Mouse (Mus musculus) hindbrain, embryonic 13.5 days (tissue): Measurements from ENCODE around the gene Scand1. TPM values are rescaled to one million over a fixed set of nuclear protein-coding genes. Genes with fewer than 3 reads are reported as not detected.

Experiments
- ATAC-seq: fragments of 200-750 bp; cut with Nextera tagmentation; 2 replicates; pipeline ENCODE4 v1.8.0; 2017; ENCODE audit warnings: moderate TSS enrichment; ENCODE audit not compliant: low FRiP score
- H3K27ac ChIP-seq: fragments of 300-500 bp; sonication (generic); 2 replicates; pipeline ENCODE4 v1.5.1; 2015; ENCODE audit warnings: inconsistent platforms, mild to moderate bottlenecking, moderate library complexity
- H3K27me3 ChIP-seq: fragments of 300-500 bp; sonication (generic); 2 replicates; pipeline ENCODE4 v1.6.1; 2015; ENCODE audit warnings: mild to moderate bottlenecking, inconsistent platforms
- H3K36me3 ChIP-seq: fragments of 300-500 bp; sonication (generic); 2 replicates; pipeline ENCODE4 v1.6.1; 2015; ENCODE audit warnings: mild to moderate bottlenecking, inconsistent platforms
- H3K4me1 ChIP-seq: fragments of 300-500 bp; sonication (generic); replicated peaks from 2 replicates; pipeline ENCODE4 v1.6.1; 2015; ENCODE audit warnings: inconsistent platforms
- H3K4me2 ChIP-seq: fragments of 300-500 bp; sonication (generic); 2 replicates; pipeline ENCODE4 v1.6.1; 2015; ENCODE audit warnings: inconsistent platforms, mild to moderate bottlenecking, moderate library complexity
- H3K4me3 ChIP-seq: fragments of 300-500 bp; sonication (generic); 2 replicates; pipeline ENCODE4 v1.5.1; 2015; ENCODE audit warnings: mild to moderate bottlenecking, inconsistent platforms
- H3K9ac ChIP-seq: fragments of 300-500 bp; sonication (generic); 2 replicates; pipeline ENCODE4 v1.6.1; 2015; ENCODE audit warnings: mild to moderate bottlenecking, inconsistent platforms
- H3K9me3 ChIP-seq: fragments of 300-500 bp; sonication (generic); 2 replicates; pipeline ENCODE4 v1.6.1; 2016; ENCODE audit warnings: inconsistent platforms
- WGBS: fragments of 180-500 bp; shearing (Covaris S2); methylation state at CpG from one replicate; pipeline ENCODE4 v1.1.7; 2015; 5-methylcytosine and 5-hydroxymethylcytosine counted together
- polyA plus RNA-seq: library from polyadenylated mRNA; unstranded; fragments of >200 nt; fragmentation: Nextera tagmentation; extraction: Ambion mirVana; gene quantifications from 2 replicates; pipeline ENCODE4 v1.2.1, GENCODE M21; 2015

The Scand1 gene
- polyA plus RNA-seq, 1 experiment from 2014 or later = 95.3 TPM

DNA sequence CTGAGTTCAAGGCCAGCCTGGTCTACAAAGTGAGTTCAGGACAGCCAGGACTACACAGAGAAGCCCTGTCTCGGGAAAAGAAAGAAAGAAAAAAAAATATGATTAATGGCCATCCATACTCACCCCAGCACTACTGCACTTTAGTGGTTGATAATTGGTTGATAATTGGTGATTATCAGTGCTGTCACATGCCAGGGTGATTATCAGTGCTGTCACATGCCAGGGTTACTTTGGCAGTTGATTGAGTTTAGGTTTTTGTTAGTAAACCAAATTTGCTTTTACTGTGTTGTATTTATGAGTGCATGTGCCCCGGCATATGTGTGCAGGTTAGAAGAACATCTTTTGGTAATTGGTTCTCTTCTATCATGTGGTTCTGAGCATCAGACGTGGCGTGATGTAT, 10.4 kb downstream of the Scand1 start:
- Histone ChIP-seq H3K27ac (no peak overlapping the region), H3K9me3 (no peaks in the 10 kb centered on the region), H3K9ac (no peak overlapping the region), H3K4me3 (no peak overlapping the region), H3K36me3 (peaks cover 67% of the 10 kb centered on the region), H3K27me3 (no peaks in the 10 kb centered on the region), H3K4me2 (no peak overlapping the region), H3K4me1 (no peaks in the 10 kb centered on the region; the same call in 1 of the 2 replicates)
- WGBS = 90% methylated on average over 4 of the region's 4 CpGs
- ATAC-seq = no peak

DNA sequence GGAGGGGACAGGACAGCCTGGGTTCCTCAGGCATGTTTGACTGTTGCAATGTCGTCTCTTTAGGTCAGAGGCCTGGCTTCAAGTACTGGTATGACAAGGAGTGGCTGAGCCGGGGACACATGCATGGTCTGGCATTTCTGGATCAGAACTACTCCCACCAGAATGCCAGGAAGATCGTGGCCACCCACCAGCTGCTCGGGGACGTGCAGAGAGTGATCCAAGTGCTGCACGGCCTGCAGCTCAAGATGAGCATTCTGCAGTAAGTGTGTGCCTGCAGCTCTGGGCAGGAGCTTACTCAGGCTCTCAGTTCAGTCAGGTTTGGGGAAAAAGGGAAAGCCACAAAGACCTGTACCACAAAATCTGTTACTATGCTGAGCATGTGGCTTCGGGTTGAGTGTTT, 14.0 kb downstream of the Scand1 start:
- Histone ChIP-seq H3K27me3 (no peaks in the 10 kb centered on the region), H3K36me3 (peaks cover 78% of the 10 kb centered on the region), H3K27ac (no peak overlapping the region), H3K4me3 (no peak overlapping the region), H3K4me2 (no peak overlapping the region), H3K4me1 (no peaks in the 10 kb centered on the region; the same call in 1 of the 2 replicates), H3K9me3 (no peaks in the 10 kb centered on the region), H3K9ac (no peak overlapping the region)
- ATAC-seq = no peak
- WGBS = 91% methylated on average over 7 of the region's 7 CpGs

DNA sequence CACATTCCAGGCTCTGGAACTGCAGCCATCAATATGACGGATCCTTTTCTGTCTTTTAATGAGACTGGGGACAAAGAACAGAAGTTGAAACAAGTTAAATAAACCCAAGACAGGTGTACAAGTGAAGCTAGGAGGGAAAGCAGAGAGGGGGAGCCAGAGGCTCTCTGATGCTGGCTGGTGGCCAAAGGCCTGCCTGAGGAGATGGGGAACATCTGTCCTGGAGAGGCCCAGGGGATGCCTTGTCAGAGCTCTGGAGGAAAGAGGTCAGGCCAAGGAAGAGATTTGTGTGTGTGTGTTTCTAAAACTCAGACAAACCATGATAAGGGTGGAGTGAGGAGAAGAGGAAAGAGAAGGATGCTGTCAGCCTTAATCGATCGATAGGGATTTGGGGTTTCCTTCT, 14.9 kb downstream of the Scand1 start:
- Histone ChIP-seq H3K4me3 (no peak overlapping the region), H3K27ac (no peak overlapping the region), H3K4me1 (no peaks in the 10 kb centered on the region; the same call in 1 of the 2 replicates), H3K4me2 (no peak overlapping the region), H3K36me3 (peaks cover 80% of the 10 kb centered on the region), H3K9me3 (no peaks in the 10 kb centered on the region), H3K9ac (no peak overlapping the region), H3K27me3 (no peaks in the 10 kb centered on the region)
- WGBS = 90% methylated on average over 3 of the region's 3 CpGs
- ATAC-seq = no peak

DNA sequence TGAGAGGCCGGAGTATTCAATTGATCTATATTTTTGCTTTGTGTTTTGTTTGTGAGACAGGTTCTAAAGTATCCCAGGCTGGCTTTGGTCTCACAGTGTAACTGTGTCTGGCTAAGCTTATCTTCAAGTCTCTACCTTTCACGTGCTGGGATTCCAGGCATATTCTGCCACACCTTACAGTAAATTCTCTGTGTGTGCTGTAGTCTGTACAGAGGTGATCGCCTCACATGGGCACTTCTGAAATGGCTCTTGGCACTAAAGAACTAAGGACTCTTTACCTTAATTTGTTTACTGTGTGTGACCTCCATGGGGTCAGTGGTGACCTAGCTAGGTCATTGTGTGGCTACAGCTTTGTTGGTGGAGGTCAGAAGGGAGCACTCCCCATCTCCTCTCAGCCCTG, 16.3 kb downstream of the Scand1 start:
- Histone ChIP-seq H3K4me2 (no peak overlapping the region), H3K4me1 (no peaks in the 10 kb centered on the region; the same call in 1 of the 2 replicates), H3K27me3 (no peaks in the 10 kb centered on the region), H3K9ac (no peak overlapping the region), H3K4me3 (no peak overlapping the region), H3K36me3 (peaks cover 71% of the 10 kb centered on the region), H3K27ac (no peak overlapping the region), H3K9me3 (no peaks in the 10 kb centered on the region)
- 96% methylated on average over 3 of the region's 3 CpGs for WGBS
- no peak for ATAC-seq

DNA sequence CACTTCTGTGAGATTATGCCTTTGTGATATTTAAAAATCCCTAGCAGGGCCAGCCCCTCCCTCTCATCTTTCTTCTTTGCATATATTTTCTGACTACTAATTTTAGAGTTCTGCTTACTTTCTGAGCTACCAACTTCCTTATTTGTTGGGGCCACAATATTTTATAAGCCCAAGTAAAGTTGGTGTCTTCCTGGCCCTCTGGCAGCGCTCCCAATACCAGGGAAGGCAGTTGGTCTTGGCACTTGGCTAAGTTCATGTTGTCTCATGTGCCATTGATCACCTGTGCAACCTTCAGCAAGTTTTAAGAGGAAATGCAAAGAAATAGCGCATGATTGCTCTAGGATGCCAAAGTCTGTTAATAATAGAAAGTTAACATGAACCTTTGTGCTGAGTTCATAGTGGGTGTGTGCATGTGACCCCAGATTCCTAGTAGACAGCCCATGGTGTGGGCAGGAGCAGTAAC, 16.9 kb downstream of the Scand1 start:
- H3K27me3 ChIP-seq = no peaks in the 10 kb centered on the region
- WGBS = 98% methylated on average over 2 of the region's 2 CpGs
- H3K36me3 ChIP-seq = peaks cover 71% of the 10 kb centered on the region

DNA sequence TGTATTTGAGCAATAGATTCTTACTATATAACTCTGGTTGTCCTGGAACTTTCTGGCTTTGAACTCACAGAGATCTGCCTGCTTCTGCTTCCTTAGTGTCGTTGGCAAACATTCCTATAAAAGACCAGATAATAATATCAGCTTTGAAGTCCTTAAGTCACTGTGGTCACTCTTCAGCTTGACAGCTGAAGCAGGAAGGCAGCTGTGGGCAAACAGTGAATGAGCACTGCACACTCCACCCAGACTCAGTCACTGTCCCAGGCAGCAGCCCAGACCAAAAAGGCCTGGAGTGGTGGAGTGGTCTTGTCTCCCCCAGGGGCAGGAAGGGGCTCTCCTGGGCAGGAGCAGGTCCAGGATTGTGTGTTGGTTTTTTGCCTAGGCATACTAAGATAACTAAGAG, 20.5 kb downstream of the Scand1 start:
- no peak for ATAC-seq
- Histone ChIP-seq H3K27me3 (no peaks in the 10 kb centered on the region), H3K4me1 (no peaks in the 10 kb centered on the region), H3K4me2 (no peak overlapping the region), H3K9me3 (no peaks in the 10 kb centered on the region), H3K9ac (no peak overlapping the region), H3K4me3 (no peak overlapping the region), H3K36me3 (peaks cover 75% of the 10 kb centered on the region), H3K27ac (no peak overlapping the region)
- 97% methylated on average over 1 of the region's 1 CpGs for WGBS

More for the DNA sequence above, 16.9 kb downstream of the Scand1 start:
- Histone ChIP-seq H3K9me3 (no peaks in the 10 kb centered on the region), H3K4me1 (no peaks in the 10 kb centered on the region; the same call in 1 of the 2 replicates), H3K4me2 (no peak overlapping the region), H3K4me3 (no peak overlapping the region), H3K27ac (no peak overlapping the region), H3K9ac (no peak overlapping the region)
- no peak for ATAC-seq

DNA sequence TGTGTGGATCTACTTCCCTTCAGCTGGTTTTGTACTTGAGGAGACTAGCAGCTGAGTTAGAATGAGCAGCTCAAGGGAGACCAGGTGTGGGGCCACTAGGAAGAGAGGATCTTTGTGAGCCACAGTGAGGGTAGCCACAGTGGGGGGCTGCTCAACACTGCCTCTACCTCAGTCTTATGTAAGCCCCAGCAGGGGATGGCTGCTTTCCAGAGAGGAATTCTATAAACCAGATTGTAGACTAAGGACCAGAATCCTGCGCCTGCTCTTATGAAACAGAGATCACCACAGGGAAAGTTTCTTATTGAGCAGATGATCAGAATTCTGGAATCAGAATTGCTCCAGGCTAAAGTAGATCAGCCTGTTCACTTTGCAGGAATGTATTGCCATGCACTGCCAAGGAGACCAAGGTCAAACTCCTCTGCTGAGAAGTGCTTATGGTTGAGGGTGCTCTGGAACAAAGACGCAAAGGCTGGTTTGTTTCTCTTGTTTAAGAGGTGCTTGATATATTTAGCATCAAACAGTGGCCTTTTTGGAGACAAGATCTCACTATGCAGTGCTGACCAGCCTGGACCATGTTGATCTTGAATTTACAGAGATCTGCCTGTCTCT, 22.8 kb downstream of the Scand1 start:
- Histone ChIP-seq H3K4me2 (no peak overlapping the region), H3K9me3 (no peaks in the 10 kb centered on the region), H3K27ac (no peak overlapping the region), H3K27me3 (no peaks in the 10 kb centered on the region), H3K4me3 (no peak overlapping the region), H3K4me1 (no peaks in the 10 kb centered on the region), H3K36me3 (peaks cover 62% of the 10 kb centered on the region), H3K9ac (no peak overlapping the region)
- WGBS = 89% methylated on average over 2 of the region's 2 CpGs
- ATAC-seq = no peak

DNA sequence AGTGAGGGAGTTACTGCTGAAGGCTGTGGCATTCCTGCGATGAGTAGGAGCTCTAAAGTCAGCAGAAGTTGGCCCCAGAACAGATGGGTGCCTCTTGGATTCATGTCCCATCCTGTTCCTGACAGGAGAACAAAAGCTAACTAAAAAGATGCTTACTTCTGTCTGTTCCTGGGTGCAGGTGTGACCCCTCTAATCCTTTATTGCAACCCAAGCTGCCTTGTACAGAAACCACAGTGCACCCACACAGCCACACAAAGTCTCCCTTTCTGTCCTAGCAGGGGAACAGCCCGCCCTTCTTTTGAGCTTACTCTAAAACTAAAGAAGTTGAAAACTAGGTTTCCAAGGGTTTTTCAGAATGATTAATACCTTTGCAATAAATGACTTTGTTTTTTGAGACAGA, 24.3 kb downstream of the Scand1 start:
- H3K36me3 ChIP-seq = peaks cover 48% of the 10 kb centered on the region
- H3K4me2 ChIP-seq = no peak overlapping the region
- 95% methylated on average over 2 of the region's 2 CpGs for WGBS

DNA sequence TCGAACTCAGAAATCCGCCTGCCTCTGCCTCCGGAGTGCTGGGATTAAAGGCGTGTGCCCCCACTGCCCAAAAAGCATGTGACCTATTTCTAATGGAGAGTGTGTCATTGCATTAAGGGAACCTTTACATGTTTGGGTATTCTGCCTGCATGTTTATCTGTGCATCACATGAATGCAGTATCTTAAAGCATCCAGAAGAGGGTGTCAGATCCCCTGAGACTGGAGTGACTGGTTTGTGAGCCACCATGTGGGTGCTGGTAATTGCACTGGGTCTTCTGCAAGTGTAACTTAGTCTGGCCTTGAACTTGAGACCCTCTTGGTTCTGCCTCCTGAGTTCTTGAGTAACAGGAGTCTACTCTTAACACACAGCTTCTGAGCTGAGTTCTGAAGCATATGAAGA, 25.8 kb downstream of the Scand1 start:
- Histone ChIP-seq H3K4me1 (no peaks in the 10 kb centered on the region), H3K4me2 (no peak overlapping the region), H3K27ac (no peak overlapping the region), H3K4me3 (no peak overlapping the region), H3K9ac (no peak overlapping the region), H3K36me3 (peaks cover 48% of the 10 kb centered on the region), H3K9me3 (no peaks in the 10 kb centered on the region), H3K27me3 (no peaks in the 10 kb centered on the region)
- 96% methylated on average over 4 of the region's 4 CpGs for WGBS
- no peak for ATAC-seq

More for the DNA sequence above, 24.3 kb downstream of the Scand1 start:
- ATAC-seq = no peak
- Histone ChIP-seq H3K4me3 (no peak overlapping the region), H3K27me3 (no peaks in the 10 kb centered on the region), H3K4me1 (no peaks in the 10 kb centered on the region), H3K27ac (no peak overlapping the region), H3K9me3 (no peaks in the 10 kb centered on the region), H3K9ac (no peak overlapping the region)

DNA sequence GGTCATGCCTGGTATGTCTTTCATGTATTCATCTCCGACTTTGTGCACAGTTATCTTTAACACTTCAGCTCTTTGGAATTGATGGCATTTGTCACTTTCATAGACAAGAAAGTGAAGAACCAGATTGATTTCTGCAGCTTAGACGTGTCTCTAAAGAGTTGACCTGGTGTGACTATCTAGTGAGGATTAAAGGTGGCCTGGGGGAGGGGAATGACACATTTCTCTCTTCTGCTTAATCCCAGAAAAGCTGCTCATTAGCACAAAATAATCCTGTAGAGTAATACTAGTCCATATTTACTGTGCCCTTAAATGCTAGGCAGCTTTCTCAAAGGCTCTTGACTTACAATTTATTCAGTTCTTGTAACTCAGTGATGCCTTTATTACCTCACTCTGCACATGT, 27.3 kb downstream of the Scand1 start:
- H3K9ac ChIP-seq = no peak overlapping the region
- 83% methylated on average over 2 of the region's 2 CpGs for WGBS
- H3K4me1 ChIP-seq = no peaks in the 10 kb centered on the region

DNA sequence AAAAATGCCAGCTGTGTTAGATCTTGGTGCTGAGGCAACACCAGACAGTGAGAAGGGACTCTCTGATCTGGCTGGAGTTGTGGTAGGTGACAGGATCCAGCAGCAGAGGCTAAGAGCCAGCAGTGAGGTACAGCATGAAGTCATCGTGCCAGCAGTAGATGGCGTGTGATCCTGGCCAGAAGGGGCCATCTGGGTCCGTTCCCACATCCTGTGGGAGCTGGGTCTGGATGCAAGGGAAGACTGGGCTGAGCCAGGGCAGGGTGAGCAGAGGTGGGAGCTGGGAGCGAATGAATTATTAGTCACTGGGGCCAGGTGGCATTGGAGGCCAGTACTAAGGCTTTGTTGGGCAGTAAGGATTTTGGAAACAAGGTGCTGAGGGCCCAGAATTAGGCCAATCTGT, 31.3 kb downstream of the Scand1 start:
- H3K36me3 ChIP-seq = peaks cover 24% of the 10 kb centered on the region
- no peak overlapping the region for H3K4me2 ChIP-seq
- no peak overlapping the region for H3K27ac ChIP-seq
- no peak overlapping the region for H3K9ac ChIP-seq
- no peaks in the 10 kb centered on the region for H3K9me3 ChIP-seq
- no peak for ATAC-seq
- H3K4me3 ChIP-seq = no peak overlapping the region
- peaks cover 6% of the 10 kb centered on the region; the same call in 1 of the 2 replicates for H3K4me1 ChIP-seq
- H3K27me3 ChIP-seq = no peaks in the 10 kb centered on the region
- 82% methylated on average over 4 of the region's 4 CpGs for WGBS

More for the DNA sequence above, 27.3 kb downstream of the Scand1 start:
- Histone ChIP-seq H3K4me3 (no peak overlapping the region), H3K9me3 (no peaks in the 10 kb centered on the region), H3K27me3 (no peaks in the 10 kb centered on the region), H3K36me3 (peaks cover 46% of the 10 kb centered on the region), H3K4me2 (no peak overlapping the region), H3K27ac (no peak overlapping the region)
- no peak for ATAC-seq

DNA sequence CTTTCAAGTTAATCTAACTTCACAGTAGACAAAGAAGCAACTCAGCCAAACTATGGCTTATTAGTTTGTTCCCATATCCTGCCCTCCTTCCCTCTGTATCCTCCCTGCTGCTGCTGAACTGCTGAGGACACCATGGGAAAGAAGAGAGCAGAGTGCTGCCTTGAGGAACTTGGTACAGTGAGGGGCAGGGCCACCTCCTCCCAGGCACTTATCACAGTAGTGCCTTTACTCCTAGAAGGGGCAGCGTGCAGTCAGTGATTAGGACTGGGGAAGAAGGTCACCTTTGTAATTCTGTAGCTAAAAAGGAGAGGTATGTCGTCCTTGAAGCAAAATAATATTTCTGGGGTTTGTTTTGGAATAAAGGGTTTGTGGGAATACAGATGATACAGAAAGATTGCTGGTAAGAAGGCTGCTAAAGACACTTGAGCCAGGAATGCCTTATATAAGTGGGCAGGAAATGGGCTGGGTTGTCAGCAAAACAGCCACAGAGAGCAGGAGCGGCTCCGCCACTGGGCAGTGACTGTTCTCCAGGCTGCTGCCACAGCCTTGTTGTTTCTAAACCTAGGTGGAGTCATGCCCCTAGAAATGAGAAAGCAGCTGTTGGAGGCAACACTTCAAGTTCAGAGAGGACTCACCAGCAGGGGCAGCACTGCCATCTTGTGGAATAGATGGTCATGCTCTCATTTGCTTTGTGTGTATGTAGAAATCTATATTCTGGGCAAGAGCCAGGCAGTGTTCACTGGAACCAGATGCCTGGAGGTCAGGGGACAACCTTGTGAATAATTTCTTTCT, 34.1 kb downstream of the Scand1 start:
- Histone ChIP-seq H3K4me3 (no peak overlapping the region), H3K4me1 (peaks cover 6% of the 10 kb centered on the region; the same call in 1 of the 2 replicates), H3K9ac (0 out of 2 replicates have a peak overlapping the region, but pooled peaks have one; percentile 35), H3K9me3 (no peaks in the 10 kb centered on the region), H3K27me3 (no peaks in the 10 kb centered on the region), H3K27ac (peak overlapping the region; percentile 44), H3K36me3 (peaks cover 33% of the 10 kb centered on the region), H3K4me2 (no peak overlapping the region)
- ATAC-seq = peak; percentile 36; the same call in 1 of the 2 replicates
- WGBS = 78% methylated on average over 4 of the region's 4 CpGs
